Mouse (Mus musculus): Measurements from ENCODE around the gene Ate1. TPM values are rescaled to one million over a fixed set of nuclear protein-coding genes. Genes with fewer than 3 reads are reported as not detected.

The Ate1 gene
- polyA plus RNA-seq, 2 experiments, result 5.0 to 20.0 TPM

DNA sequence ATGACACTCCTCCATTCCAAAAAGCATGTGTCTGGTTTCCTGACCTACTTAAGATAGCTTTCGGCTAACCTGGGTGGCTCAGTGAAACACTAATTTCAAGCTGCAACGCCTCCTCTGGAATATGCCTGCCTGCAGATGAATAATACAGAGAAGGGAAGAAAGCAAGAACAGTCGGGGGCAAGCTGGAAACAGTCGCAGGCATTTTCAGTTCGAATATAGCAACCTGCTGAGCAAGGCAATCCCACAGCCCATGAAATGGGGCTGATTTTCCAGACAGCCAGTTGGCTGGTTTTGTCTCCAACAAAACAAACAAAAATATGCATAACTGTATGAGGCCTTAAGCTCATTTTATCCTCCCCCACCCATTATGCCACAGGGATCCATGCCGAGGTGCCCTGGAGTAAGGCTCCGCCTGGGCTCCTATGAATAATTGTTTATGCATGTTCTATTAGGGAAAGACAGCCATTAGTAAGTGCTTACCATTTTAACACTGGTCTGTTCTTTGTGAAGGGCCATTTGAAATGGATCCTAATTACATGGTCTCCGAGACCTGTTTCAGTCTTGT is 138.7 kb downstream of the Ate1 start:
- Histone ChIP-seq H3K36me3 (replicated peaks; ENCODE audit: control insufficient read depth, insufficient read depth, low read depth) (no peaks in the 10 kb centered on the region), H3K27ac (no peak overlapping the region), H3K4me1 (replicated peaks; ENCODE audit: control insufficient read depth in 2 of 2, insufficient read depth in 2 of 2, low read length in 1 of 2) (no peaks in the 10 kb centered on the region), H3K4me3 (ENCODE audit: insufficient read depth in 1 of 2, low read depth in 2 of 2, low read length in 2 of 2) (no peak overlapping the region), H3K4me2 (ENCODE audit: low read depth) (no peak overlapping the region), H3K9ac (replicated peaks) (no peak overlapping the region), H3K9me3 (ENCODE audit: control insufficient read depth, low read length) (no peaks in the 10 kb centered on the region), H3K27me3 (ENCODE audit: control insufficient read depth, insufficient read depth, low read length) (no peaks in the 10 kb centered on the region)
- DNase-seq (ENCODE audit: low read depth in 3 of 3, low spot score in 3 of 3) (no peak), ATAC-seq (ENCODE audit: insufficient read depth) (no peak)
- TF ChIP-seq EP300 (IDR thresholded peaks at IDR 0.05; ENCODE audit: low read depth) (no peak), CTCF (IDR thresholded peaks at IDR 0.05; ENCODE audit: low read depth) (no peak)
- WGBS (ENCODE audit: insufficient replicate concordance), result 80% methylated on average over 8 of the region's 8 CpGs

DNA sequence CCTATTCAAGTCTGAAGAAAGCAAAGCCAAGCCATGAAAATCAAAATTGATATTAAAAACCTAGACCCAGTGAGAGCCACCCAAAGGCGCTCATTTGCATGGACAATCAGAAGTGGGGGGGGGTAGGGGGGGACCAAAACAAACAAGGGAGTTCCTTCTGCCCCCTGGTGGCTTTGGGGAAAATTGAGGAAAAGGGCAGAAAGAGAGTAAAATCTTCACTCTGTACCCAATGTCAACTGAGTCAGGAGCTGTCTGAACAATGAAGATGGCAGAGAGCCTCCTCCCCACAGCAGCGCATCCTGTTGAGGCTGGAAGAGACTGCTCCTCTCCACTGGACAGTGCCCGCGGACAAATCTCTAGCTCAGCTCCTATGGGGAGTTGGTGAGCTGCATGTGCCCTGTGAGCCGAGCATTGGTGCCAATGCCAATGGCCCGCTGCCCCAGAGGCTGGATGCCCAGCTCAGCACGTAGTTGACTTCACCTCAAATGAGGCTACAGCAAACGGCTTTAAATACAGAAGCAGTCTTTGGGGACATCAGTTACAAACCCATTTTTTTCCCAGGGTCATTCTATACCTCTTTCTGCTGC is 139.3 kb downstream of the Ate1 start:
- H3K4me1 ChIP-seq (replicated peaks; ENCODE audit: control insufficient read depth in 2 of 2, insufficient read depth in 2 of 2, low read length in 1 of 2), result no peaks in the 10 kb centered on the region
- no peak overlapping the region for H3K4me3 ChIP-seq (ENCODE audit: insufficient read depth in 1 of 2, low read depth in 2 of 2, low read length in 2 of 2)
- WGBS (ENCODE audit: insufficient replicate concordance), result 74% methylated on average over 8 of the region's 8 CpGs
- no peak overlapping the region for H3K9ac ChIP-seq (replicated peaks)
- TF ChIP-seq CTCF (IDR thresholded peaks at IDR 0.05; ENCODE audit: low read depth), result peak; percentile 19; the same call in 1 of the 2 replicates
- no peak for TF ChIP-seq EP300 (IDR thresholded peaks at IDR 0.05; ENCODE audit: low read depth)
- H3K4me2 ChIP-seq (ENCODE audit: low read depth), result no peak overlapping the region
- ATAC-seq (ENCODE audit: insufficient read depth), result no peak
- DNase-seq (ENCODE audit: low read depth in 3 of 3, low spot score in 3 of 3), result no peak
- H3K36me3 ChIP-seq (replicated peaks; ENCODE audit: control insufficient read depth, insufficient read depth, low read depth), result no peaks in the 10 kb centered on the region
- H3K9me3 ChIP-seq (ENCODE audit: control insufficient read depth, low read length), result no peaks in the 10 kb centered on the region
- H3K27me3 ChIP-seq (ENCODE audit: control insufficient read depth, insufficient read depth, low read length), result no peaks in the 10 kb centered on the region
- H3K27ac ChIP-seq, result no peak overlapping the region

DNA sequence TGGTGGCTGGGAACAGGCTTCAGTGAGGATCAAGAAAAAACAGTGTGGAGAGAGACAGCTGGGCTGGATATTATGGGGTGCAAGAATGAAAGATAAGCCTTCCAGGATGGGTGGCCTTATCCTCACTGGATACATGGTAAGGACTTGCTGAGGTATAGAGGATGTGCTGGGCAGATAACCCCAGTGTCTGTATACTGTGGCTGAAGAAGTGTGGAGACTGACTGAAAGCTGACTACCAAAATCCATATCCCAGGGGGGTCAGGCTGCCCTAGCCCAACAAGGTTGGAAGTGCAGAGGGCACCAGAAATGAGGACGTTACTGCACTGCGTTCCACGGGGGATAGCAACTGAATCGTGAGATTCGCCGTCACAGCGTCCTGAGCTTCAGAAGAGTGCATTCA is 139.8 kb downstream of the Ate1 start:
- no peak overlapping the region for H3K4me2 ChIP-seq (ENCODE audit: low read depth)
- no peak overlapping the region for H3K27ac ChIP-seq
- WGBS (ENCODE audit: insufficient replicate concordance), result 89% methylated on average over 7 of the region's 7 CpGs
- no peaks in the 10 kb centered on the region for H3K9me3 ChIP-seq (ENCODE audit: control insufficient read depth, low read length)
- ATAC-seq (ENCODE audit: insufficient read depth) (no peak), DNase-seq (ENCODE audit: low read depth in 3 of 3, low spot score in 3 of 3) (no peak)
- no peaks in the 10 kb centered on the region for H3K36me3 ChIP-seq (replicated peaks; ENCODE audit: control insufficient read depth, insufficient read depth, low read depth)
- H3K4me3 ChIP-seq (ENCODE audit: insufficient read depth in 1 of 2, low read depth in 2 of 2, low read length in 2 of 2), result no peak overlapping the region
- H3K9ac ChIP-seq (replicated peaks), result no peak overlapping the region
- H3K27me3 ChIP-seq (ENCODE audit: control insufficient read depth, insufficient read depth, low read length), result no peaks in the 10 kb centered on the region
- H3K4me1 ChIP-seq (replicated peaks; ENCODE audit: control insufficient read depth in 2 of 2, insufficient read depth in 2 of 2, low read length in 1 of 2), result no peaks in the 10 kb centered on the region
- no peak for TF ChIP-seq CTCF (IDR thresholded peaks at IDR 0.05; ENCODE audit: low read depth)
- TF ChIP-seq EP300 (IDR thresholded peaks at IDR 0.05; ENCODE audit: low read depth), result no peak

DNA sequence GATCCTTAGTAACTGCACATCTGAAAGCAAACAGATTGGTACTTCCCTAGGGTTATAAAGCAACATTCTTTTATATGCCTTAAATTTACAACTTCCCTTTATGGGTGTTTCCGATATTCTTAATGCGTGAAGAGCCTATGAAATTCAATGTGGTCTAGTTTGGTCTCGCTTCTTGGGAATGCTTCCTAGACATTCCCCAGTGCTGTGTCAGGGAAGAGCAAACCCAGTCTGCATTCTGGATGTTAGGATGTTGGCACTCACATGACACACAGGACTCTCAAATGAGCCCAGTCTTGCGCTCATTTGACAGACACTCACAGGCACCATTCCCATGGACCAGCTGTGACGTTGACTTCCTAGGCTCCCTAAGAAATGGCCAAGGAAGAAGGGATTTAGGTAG is 140.3 kb downstream of the Ate1 start:
- DNase-seq (ENCODE audit: low read depth in 3 of 3, low spot score in 3 of 3) (no peak), ATAC-seq (ENCODE audit: insufficient read depth) (no peak)
- Histone ChIP-seq H3K27ac (no peak overlapping the region), H3K4me2 (ENCODE audit: low read depth) (no peak overlapping the region), H3K36me3 (replicated peaks; ENCODE audit: control insufficient read depth, insufficient read depth, low read depth) (no peaks in the 10 kb centered on the region), H3K9me3 (ENCODE audit: control insufficient read depth, low read length) (no peaks in the 10 kb centered on the region), H3K9ac (replicated peaks) (no peak overlapping the region), H3K27me3 (ENCODE audit: control insufficient read depth, insufficient read depth, low read length) (no peaks in the 10 kb centered on the region), H3K4me1 (replicated peaks; ENCODE audit: control insufficient read depth in 2 of 2, insufficient read depth in 2 of 2, low read length in 1 of 2) (no peaks in the 10 kb centered on the region), H3K4me3 (ENCODE audit: insufficient read depth in 1 of 2, low read depth in 2 of 2, low read length in 2 of 2) (no peak overlapping the region)
- TF ChIP-seq CTCF (IDR thresholded peaks at IDR 0.05; ENCODE audit: low read depth) (no peak), EP300 (IDR thresholded peaks at IDR 0.05; ENCODE audit: low read depth) (no peak)
- WGBS (ENCODE audit: insufficient replicate concordance), result 80% methylated on average over 5 of the region's 5 CpGs

DNA sequence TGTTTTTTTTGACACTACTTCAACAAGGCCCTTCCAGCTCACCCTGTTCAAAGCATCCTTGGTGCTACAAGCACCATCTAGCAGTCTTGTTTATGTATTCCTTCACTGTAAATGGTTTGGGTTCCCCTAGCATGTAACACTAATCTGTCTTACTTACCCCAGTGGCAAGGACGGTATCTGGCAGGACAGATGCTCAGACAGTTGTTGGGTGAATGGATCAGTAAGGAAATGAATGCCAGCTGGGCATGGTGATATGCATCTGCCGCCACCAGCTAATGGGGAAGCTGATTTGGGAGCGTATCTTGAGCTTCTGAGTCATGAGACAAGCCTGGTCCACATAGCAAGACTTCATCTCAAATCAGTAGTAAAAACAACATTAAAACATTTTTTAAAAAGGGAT is 141.9 kb downstream of the Ate1 start:
- Histone ChIP-seq H3K27ac (no peak overlapping the region), H3K9ac (replicated peaks) (no peak overlapping the region), H3K36me3 (replicated peaks; ENCODE audit: control insufficient read depth, insufficient read depth, low read depth) (no peaks in the 10 kb centered on the region), H3K9me3 (ENCODE audit: control insufficient read depth, low read length) (no peaks in the 10 kb centered on the region), H3K27me3 (ENCODE audit: control insufficient read depth, insufficient read depth, low read length) (no peaks in the 10 kb centered on the region), H3K4me3 (ENCODE audit: insufficient read depth in 1 of 2, low read depth in 2 of 2, low read length in 2 of 2) (no peak overlapping the region), H3K4me2 (ENCODE audit: low read depth) (no peak overlapping the region), H3K4me1 (replicated peaks; ENCODE audit: control insufficient read depth in 2 of 2, insufficient read depth in 2 of 2, low read length in 1 of 2) (no peaks in the 10 kb centered on the region)
- ATAC-seq (ENCODE audit: insufficient read depth) (no peak), DNase-seq (ENCODE audit: low read depth in 3 of 3, low spot score in 3 of 3) (no peak)
- WGBS (ENCODE audit: insufficient replicate concordance), result 22% methylated on average over 3 of the region's 3 CpGs
- TF ChIP-seq CTCF (IDR thresholded peaks at IDR 0.05; ENCODE audit: low read depth) (no peak), EP300 (IDR thresholded peaks at IDR 0.05; ENCODE audit: low read depth) (no peak)
